Mouse (Mus musculus): ENCODE measurements around the gene Atf6.

Atf6 gene

GRCm38 (mm10) chr1:170657643-170658314, 209.8 kb downstream of the Atf6 start:
- no peak for DNase-seq (ENCODE audit: low spot score)

- DNase-seq (ENCODE audit: low spot score), result no peak
Measured at GRCm38 (mm10) chr1:170657228-170657521, 210.4 kb downstream of the Atf6 start.

GRCm38 (mm10) chr1:170656518-170657227, 210.9 kb downstream of the Atf6 start:
- DNase-seq (ENCODE audit: low spot score), result no peak

- no peak for DNase-seq (ENCODE audit: low spot score)
Measured at GRCm38 (mm10) chr1:170655280-170655917, 212.2 kb downstream of the Atf6 start.

All from ovary, adult 18-20 months (tissue).